Mouse (Mus musculus) ES-CJ7 (cell line): ENCODE results near the gene Cd244a.

ENCODE experiments used
- DNase-seq: peaks from one replicate; pipeline ENCODE4 v3.0.0; 2011; ENCODE audit warnings: low read depth, low spot score

Cd244a gene

GRCm38 (mm10) chr1:171648840-171649239, 89.8 kb downstream of the Cd244a start:
- no peak for DNase-seq

- DNase-seq, result no peak
These were observed 93.7 kb downstream of the Cd244a start, which contains the start of gene Slamf7 for GRCm38 (mm10) chr1:171652734-171653133. TSS of gene Slamf7 (minus strand) at chr1:171653035.

DNA sequence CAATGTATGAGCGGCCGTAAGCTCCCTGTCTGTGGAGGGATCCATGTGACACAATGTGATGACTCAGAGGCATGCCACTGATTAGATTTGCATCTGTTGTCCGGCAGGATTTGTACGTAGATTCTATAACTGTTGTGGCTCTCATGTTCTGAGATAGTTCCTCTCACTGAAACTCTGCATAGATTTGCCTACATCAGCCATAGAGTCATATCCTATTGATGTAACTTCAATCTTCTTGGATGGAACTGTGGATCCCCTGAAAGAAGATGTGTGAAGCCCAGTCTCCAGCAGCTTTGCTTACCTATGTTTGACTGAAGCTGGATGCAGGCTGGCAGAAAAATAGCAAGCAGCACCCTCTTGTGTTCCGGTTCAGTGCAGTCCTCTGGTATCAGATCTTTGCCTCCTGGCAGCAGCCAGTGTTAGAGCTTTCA, 99.6 kb downstream of the Cd244a start:
- no peak for DNase-seq
